Mouse (Mus musculus): ENCODE results near the gene Fam83g. TPM values are rescaled to one million over a fixed set of nuclear protein-coding genes. Genes with fewer than 3 reads are reported as not detected.

Fam83g gene
- polyA plus RNA-seq, 1 experiment = not detected

- no peak for TF ChIP-seq USF1 (IDR thresholded peaks at IDR 0.05; ENCODE audit: low read depth)
- no peak for TF ChIP-seq FOSL1 (IDR thresholded peaks at IDR 0.05; ENCODE audit: insufficient read depth, low read length, poor library complexity, severe bottlenecking)
- no peak for TF ChIP-seq MYOD1 (IDR thresholded peaks at IDR 0.05; ENCODE audit: control insufficient read depth, insufficient read length, low read depth)
- TF ChIP-seq CEBPB (IDR thresholded peaks at IDR 0.05; ENCODE audit: low read depth) = no peak
- TF ChIP-seq MAX (IDR thresholded peaks at IDR 0.05) = no peak
- no peak for TF ChIP-seq MYOG (IDR thresholded peaks at IDR 0.05; ENCODE audit: control insufficient read depth, extremely low read depth, insufficient read length)
- no peak for TF ChIP-seq CTCF (IDR thresholded peaks at IDR 0.05; ENCODE audit: control insufficient read depth, insufficient read depth, insufficient read length)
- H3K27me3 ChIP-seq (ENCODE audit: control insufficient read depth, insufficient read depth, insufficient read length) = no peaks in the 10 kb centered on the region
- H3K36me3 ChIP-seq (ENCODE audit: control insufficient read depth, insufficient read depth) = peaks cover 49% of the 10 kb centered on the region
- H3ac ChIP-seq (ENCODE audit: control insufficient read depth, insufficient read length, low read depth) = no peak overlapping the region
- no peak overlapping the region for H3K4me3 ChIP-seq (ENCODE audit: insufficient read depth, poor library complexity, severe bottlenecking)
- no peaks in the 10 kb centered on the region for H3K79me2 ChIP-seq (ENCODE audit: control insufficient read depth, insufficient read depth)
- H3K79me3 ChIP-seq (ENCODE audit: low read depth) = no peaks in the 10 kb centered on the region
Measured at GRCm38 (mm10) chr11:61728037-61728436, 44.1 kb downstream of the Fam83g start.

GRCm38 (mm10) chr11:61732672-61733071, 48.8 kb downstream of the Fam83g start:
- H3ac ChIP-seq (ENCODE audit: control insufficient read depth, insufficient read length, low read depth) = no peak overlapping the region
- H3K36me3 ChIP-seq (ENCODE audit: control insufficient read depth, insufficient read depth) = peaks cover 81% of the 10 kb centered on the region
- H3K4me3 ChIP-seq (ENCODE audit: insufficient read depth, poor library complexity, severe bottlenecking) = no peak overlapping the region
- no peaks in the 10 kb centered on the region for H3K79me2 ChIP-seq (ENCODE audit: control insufficient read depth, insufficient read depth)
- no peaks in the 10 kb centered on the region for H3K27me3 ChIP-seq (ENCODE audit: control insufficient read depth, insufficient read depth, insufficient read length)
- H3K79me3 ChIP-seq (ENCODE audit: low read depth) = no peaks in the 10 kb centered on the region
- TF ChIP-seq MAX (IDR thresholded peaks at IDR 0.05) (no peak), CEBPB (IDR thresholded peaks at IDR 0.05; ENCODE audit: low read depth) (no peak), USF1 (IDR thresholded peaks at IDR 0.05; ENCODE audit: low read depth) (no peak), FOSL1 (IDR thresholded peaks at IDR 0.05; ENCODE audit: insufficient read depth, low read length, poor library complexity, severe bottlenecking) (no peak), MYOD1 (IDR thresholded peaks at IDR 0.05; ENCODE audit: control insufficient read depth, insufficient read length, low read depth) (no peak), CTCF (IDR thresholded peaks at IDR 0.05; ENCODE audit: control insufficient read depth, insufficient read depth, insufficient read length) (no peak)

- Histone ChIP-seq H3K79me2 (ENCODE audit: control insufficient read depth, insufficient read depth) (no peaks in the 10 kb centered on the region), H3K79me3 (ENCODE audit: low read depth) (no peaks in the 10 kb centered on the region), H3K36me3 (ENCODE audit: control insufficient read depth, insufficient read depth) (peaks cover 89% of the 10 kb centered on the region), H3ac (ENCODE audit: control insufficient read depth, insufficient read length, low read depth) (no peak overlapping the region), H3K27me3 (ENCODE audit: control insufficient read depth, insufficient read depth, insufficient read length) (no peaks in the 10 kb centered on the region), H3K4me3 (ENCODE audit: insufficient read depth, poor library complexity, severe bottlenecking) (no peak overlapping the region)
- TF ChIP-seq CTCF (IDR thresholded peaks at IDR 0.05; ENCODE audit: control insufficient read depth, insufficient read depth, insufficient read length) (no peak), MYOD1 (IDR thresholded peaks at IDR 0.05; ENCODE audit: control insufficient read depth, insufficient read length, low read depth) (no peak), FOSL1 (IDR thresholded peaks at IDR 0.05; ENCODE audit: insufficient read depth, low read length, poor library complexity, severe bottlenecking) (no peak), MAX (IDR thresholded peaks at IDR 0.05) (no peak), USF1 (IDR thresholded peaks at IDR 0.05; ENCODE audit: low read depth) (no peak), CEBPB (IDR thresholded peaks at IDR 0.05; ENCODE audit: low read depth) (no peak), MYOG (IDR thresholded peaks at IDR 0.05; ENCODE audit: control insufficient read depth, extremely low read depth, insufficient read length) (no peak)
Measured at GRCm38 (mm10) chr11:61737290-61737689, 53.4 kb downstream of the Fam83g start.

GRCm38 (mm10) chr11:61740500-61740899, 56.6 kb downstream of the Fam83g start:
- TF ChIP-seq MYOD1 (IDR thresholded peaks at IDR 0.05; ENCODE audit: control insufficient read depth, insufficient read length, low read depth) = no peak
- no peak for TF ChIP-seq MAX (IDR thresholded peaks at IDR 0.05)
- TF ChIP-seq CEBPB (IDR thresholded peaks at IDR 0.05; ENCODE audit: low read depth) = no peak
- no peak for TF ChIP-seq MYOG (IDR thresholded peaks at IDR 0.05; ENCODE audit: control insufficient read depth, extremely low read depth, insufficient read length)
- no peak for TF ChIP-seq FOSL1 (IDR thresholded peaks at IDR 0.05; ENCODE audit: insufficient read depth, low read length, poor library complexity, severe bottlenecking)
- no peak for TF ChIP-seq CTCF (IDR thresholded peaks at IDR 0.05; ENCODE audit: control insufficient read depth, insufficient read depth, insufficient read length)
- TF ChIP-seq USF1 (IDR thresholded peaks at IDR 0.05; ENCODE audit: low read depth) = no peak
- no peaks in the 10 kb centered on the region for H3K79me3 ChIP-seq (ENCODE audit: low read depth)

GRCm38 (mm10) chr11:61743768-61744167, 59.9 kb downstream of the Fam83g start:
- Histone ChIP-seq H3K4me3 (ENCODE audit: insufficient read depth, poor library complexity, severe bottlenecking) (no peak overlapping the region), H3K27me3 (ENCODE audit: control insufficient read depth, insufficient read depth, insufficient read length) (no peaks in the 10 kb centered on the region), H3ac (ENCODE audit: control insufficient read depth, insufficient read length, low read depth) (no peak overlapping the region), H3K79me3 (ENCODE audit: low read depth) (no peaks in the 10 kb centered on the region), H3K36me3 (ENCODE audit: control insufficient read depth, insufficient read depth) (peaks cover 84% of the 10 kb centered on the region), H3K79me2 (ENCODE audit: control insufficient read depth, insufficient read depth) (no peaks in the 10 kb centered on the region)
- TF ChIP-seq CTCF (IDR thresholded peaks at IDR 0.05; ENCODE audit: control insufficient read depth, insufficient read depth, insufficient read length) (no peak), CEBPB (IDR thresholded peaks at IDR 0.05; ENCODE audit: low read depth) (no peak), MYOD1 (IDR thresholded peaks at IDR 0.05; ENCODE audit: control insufficient read depth, insufficient read length, low read depth) (no peak), MAX (IDR thresholded peaks at IDR 0.05) (no peak), MYOG (IDR thresholded peaks at IDR 0.05; ENCODE audit: control insufficient read depth, extremely low read depth, insufficient read length) (no peak), FOSL1 (IDR thresholded peaks at IDR 0.05; ENCODE audit: insufficient read depth, low read length, poor library complexity, severe bottlenecking) (no peak), USF1 (IDR thresholded peaks at IDR 0.05; ENCODE audit: low read depth) (no peak)

More at GRCm38 (mm10) chr11:61740500-61740899, 56.6 kb downstream of the Fam83g start:
- H3ac ChIP-seq (ENCODE audit: control insufficient read depth, insufficient read length, low read depth) = no peak overlapping the region
- H3K36me3 ChIP-seq (ENCODE audit: control insufficient read depth, insufficient read depth) = peaks cover 87% of the 10 kb centered on the region
- no peaks in the 10 kb centered on the region for H3K79me2 ChIP-seq (ENCODE audit: control insufficient read depth, insufficient read depth)
- H3K4me3 ChIP-seq (ENCODE audit: insufficient read depth, poor library complexity, severe bottlenecking) = no peak overlapping the region
- H3K27me3 ChIP-seq (ENCODE audit: control insufficient read depth, insufficient read depth, insufficient read length) = no peaks in the 10 kb centered on the region

GRCm38 (mm10) chr11:61744460-61744859, 60.6 kb downstream of the Fam83g start:
- no peaks in the 10 kb centered on the region for H3K79me2 ChIP-seq (ENCODE audit: control insufficient read depth, insufficient read depth)
- TF ChIP-seq FOSL1 (IDR thresholded peaks at IDR 0.05; ENCODE audit: insufficient read depth, low read length, poor library complexity, severe bottlenecking) = no peak
- no peak for TF ChIP-seq MAX (IDR thresholded peaks at IDR 0.05)
- TF ChIP-seq MYOG (IDR thresholded peaks at IDR 0.05; ENCODE audit: control insufficient read depth, extremely low read depth, insufficient read length) = no peak
- no peak for TF ChIP-seq MYOD1 (IDR thresholded peaks at IDR 0.05; ENCODE audit: control insufficient read depth, insufficient read length, low read depth)
- no peak for TF ChIP-seq USF1 (IDR thresholded peaks at IDR 0.05; ENCODE audit: low read depth)
- TF ChIP-seq CEBPB (IDR thresholded peaks at IDR 0.05; ENCODE audit: low read depth) = no peak
- no peak for TF ChIP-seq CTCF (IDR thresholded peaks at IDR 0.05; ENCODE audit: control insufficient read depth, insufficient read depth, insufficient read length)
- H3K36me3 ChIP-seq (ENCODE audit: control insufficient read depth, insufficient read depth) = peaks cover 83% of the 10 kb centered on the region

More at GRCm38 (mm10) chr11:61744460-61744859, 60.6 kb downstream of the Fam83g start:
- Histone ChIP-seq H3K4me3 (ENCODE audit: insufficient read depth, poor library complexity, severe bottlenecking) (no peak overlapping the region), H3K27me3 (ENCODE audit: control insufficient read depth, insufficient read depth, insufficient read length) (no peaks in the 10 kb centered on the region), H3K79me3 (ENCODE audit: low read depth) (no peaks in the 10 kb centered on the region), H3ac (ENCODE audit: control insufficient read depth, insufficient read length, low read depth) (no peak overlapping the region)

All from C2C12 (cell line).